Mouse (Mus musculus) limb, embryonic 12.5 days (tissue): Measurements from ENCODE around the gene Gna14. TPM values are rescaled to one million over a fixed set of nuclear protein-coding genes. Genes with fewer than 3 reads are reported as not detected.

Source experiments
- ATAC-seq: fragments of 200-750 bp; cut with Nextera tagmentation; 2 replicates; pipeline ENCODE4 v1.8.0; 2017; ENCODE audit warnings: low read depth, moderate TSS enrichment; ENCODE audit not compliant: insufficient number of reproducible peaks, insufficient read depth, low FRiP score, low TSS enrichment
- H3K27ac ChIP-seq: fragments of 300-500 bp; sonication (generic); 2 replicates; pipeline ENCODE4 v1.5.1; 2016; ENCODE audit warnings: mild to moderate bottlenecking, moderate library complexity
- H3K27me3 ChIP-seq: fragments of 300-500 bp; sonication (generic); 2 replicates; pipeline ENCODE4 v1.6.1; 2016; ENCODE audit warnings: mild to moderate bottlenecking, moderate library complexity
- H3K36me3 ChIP-seq: fragments of 300-500 bp; sonication (generic); 2 replicates; pipeline ENCODE4 v1.6.1; 2016; ENCODE audit warnings: mild to moderate bottlenecking, moderate library complexity
- H3K4me1 ChIP-seq: fragments of 300-500 bp; sonication (generic); replicated peaks from 2 replicates; pipeline ENCODE4 v1.6.1; 2016
- H3K4me2 ChIP-seq: fragments of 300-500 bp; sonication (generic); 2 replicates; pipeline ENCODE4 v1.6.1; 2016; ENCODE audit warnings: mild to moderate bottlenecking, moderate library complexity
- H3K4me3 ChIP-seq: fragments of 300-500 bp; sonication (generic); replicated peaks from 2 replicates; pipeline ENCODE4 v1.5.1; 2016; ENCODE audit warnings: mild to moderate bottlenecking
- H3K9ac ChIP-seq: fragments of 300-500 bp; sonication (generic); replicated peaks from 2 replicates; pipeline ENCODE4 v1.6.1; 2016; ENCODE audit warnings: mild to moderate bottlenecking, moderate library complexity
- H3K9me3 ChIP-seq: fragments of 300-500 bp; sonication (generic); 2 replicates; pipeline ENCODE4 v1.6.1; 2016; ENCODE audit warnings: mild to moderate bottlenecking, moderate library complexity
- WGBS: fragments of 180-500 bp; shearing (Covaris S2); methylation state at CpG from one replicate; pipeline ENCODE4 v1.1.7; 2016; 5-methylcytosine and 5-hydroxymethylcytosine counted together
- polyA plus RNA-seq: library from polyadenylated mRNA; unstranded; fragments of >200 nt; fragmentation: Nextera tagmentation; extraction: Ambion mirVana; gene quantifications from 2 replicates; pipeline ENCODE4 v1.2.1, GENCODE M21; 2016

Gene Gna14
- polyA plus RNA-seq, 1 experiment from 2014 or later = 0.30 TPM

DNA sequence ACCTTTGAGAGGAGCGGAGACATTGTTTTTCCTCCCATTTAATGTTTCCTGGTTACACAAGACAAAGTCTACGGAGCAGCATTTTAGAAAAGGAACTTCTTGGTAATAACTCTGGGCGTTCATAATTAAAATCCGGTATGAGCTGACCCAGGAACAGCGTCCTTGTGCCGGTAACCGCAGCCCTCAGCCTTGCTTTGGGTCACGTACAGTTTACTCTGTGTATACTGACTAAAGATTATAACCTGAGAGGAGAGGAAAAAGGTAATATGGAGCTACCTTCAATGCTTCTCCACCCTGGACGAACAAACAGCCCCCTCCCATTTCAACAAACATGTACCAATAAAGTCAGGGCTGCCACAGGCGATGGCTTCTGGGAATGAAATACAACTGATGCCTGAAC, 48.7 kb downstream of the Gna14 start:
- no peak for ATAC-seq
- no peak overlapping the region for H3K4me3 ChIP-seq
- no peak overlapping the region for H3K4me2 ChIP-seq
- no peaks in the 10 kb centered on the region for H3K9me3 ChIP-seq
- H3K9ac ChIP-seq = 0 out of 2 replicates have a peak overlapping the region, but pooled peaks have one; percentile 8
- peaks cover 7% of the 10 kb centered on the region; the same call in 1 of the 2 replicates for H3K4me1 ChIP-seq
- no peak overlapping the region for H3K27ac ChIP-seq
- H3K27me3 ChIP-seq = no peaks in the 10 kb centered on the region
- no peaks in the 10 kb centered on the region for H3K36me3 ChIP-seq
- WGBS = 87% methylated on average over 10 of the region's 10 CpGs

DNA sequence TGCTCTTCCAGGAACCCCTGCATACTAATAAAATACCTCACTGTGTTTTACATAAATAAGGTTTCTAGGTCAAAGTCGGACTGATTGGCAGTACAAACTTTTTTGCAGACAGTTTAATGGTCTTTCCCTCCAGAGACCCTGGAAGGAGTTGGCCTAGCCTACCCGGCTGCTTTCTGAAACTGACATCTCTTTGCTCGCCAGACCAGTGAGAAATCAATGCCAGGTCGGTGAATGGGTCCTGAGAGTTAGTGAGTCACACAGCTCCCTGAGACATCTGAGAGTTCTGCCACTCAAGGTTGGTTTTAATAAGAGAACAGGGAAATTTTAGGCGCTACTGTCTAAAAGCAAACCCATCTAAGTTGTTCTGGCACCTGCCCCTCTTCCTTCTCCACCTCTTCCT, 49.1 kb downstream of the Gna14 start:
- no peaks in the 10 kb centered on the region for H3K27me3 ChIP-seq
- H3K4me3 ChIP-seq = no peak overlapping the region
- H3K36me3 ChIP-seq = no peaks in the 10 kb centered on the region
- WGBS = 70% methylated on average over 5 of the region's 5 CpGs
- H3K9ac ChIP-seq = no peak overlapping the region
- ATAC-seq = no peak
- no peak overlapping the region for H3K27ac ChIP-seq
- peaks cover 7% of the 10 kb centered on the region; the same call in 1 of the 2 replicates for H3K4me1 ChIP-seq
- no peak overlapping the region for H3K4me2 ChIP-seq
- no peaks in the 10 kb centered on the region for H3K9me3 ChIP-seq

DNA sequence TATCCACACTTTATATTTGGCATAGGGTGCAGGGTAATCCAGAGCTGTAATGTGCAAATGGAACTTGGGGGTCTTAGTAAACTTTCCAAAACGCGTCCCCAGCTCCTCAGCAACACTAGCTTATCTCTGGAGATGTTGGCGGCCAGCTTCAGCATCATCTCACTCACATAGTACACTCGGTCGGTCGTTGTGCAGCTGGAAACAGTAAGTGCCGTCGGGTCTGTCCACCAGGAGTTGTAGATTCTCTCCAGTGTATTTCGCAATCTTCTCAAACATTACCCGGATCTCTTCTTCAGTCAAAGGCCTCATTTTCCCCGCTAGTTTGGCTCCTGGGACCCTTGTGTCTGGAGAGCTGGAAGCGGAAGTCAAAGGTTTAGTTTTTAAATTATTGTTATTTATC, 55.2 kb downstream of the Gna14 start:
- no peak overlapping the region for H3K4me3 ChIP-seq
- peaks cover 20% of the 10 kb centered on the region for H3K4me1 ChIP-seq
- 59% methylated on average over 12 of the region's 12 CpGs for WGBS
- H3K4me2 ChIP-seq = no peak overlapping the region
- no peak for ATAC-seq
- H3K27me3 ChIP-seq = no peaks in the 10 kb centered on the region
- no peak overlapping the region for H3K9ac ChIP-seq
- peak overlapping the region; percentile 67 for H3K27ac ChIP-seq
- H3K9me3 ChIP-seq = no peaks in the 10 kb centered on the region
- no peaks in the 10 kb centered on the region for H3K36me3 ChIP-seq

DNA sequence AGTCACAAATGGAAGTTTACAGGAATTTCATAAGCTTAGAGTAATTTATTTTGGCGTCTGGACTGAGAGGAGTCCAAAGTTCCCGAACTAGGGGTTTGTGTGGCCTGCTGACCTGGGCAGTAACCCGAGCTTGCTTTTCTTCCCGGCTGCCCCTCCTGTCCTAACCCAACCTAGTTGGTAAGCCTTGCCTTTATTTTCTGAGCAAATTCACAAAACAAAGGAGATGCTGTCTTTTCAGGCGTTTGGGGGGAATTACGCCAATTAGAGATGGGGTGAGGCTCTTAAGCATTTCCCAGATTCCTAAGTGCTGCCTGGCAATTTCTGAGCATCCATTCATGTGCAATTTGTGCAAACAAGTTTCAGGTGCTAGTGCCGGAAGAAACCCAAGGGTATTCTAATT, 55.9 kb downstream of the Gna14 start:
- Histone ChIP-seq H3K9me3 (no peaks in the 10 kb centered on the region), H3K36me3 (no peaks in the 10 kb centered on the region), H3K9ac (no peak overlapping the region), H3K27me3 (no peaks in the 10 kb centered on the region), H3K4me2 (no peak overlapping the region), H3K4me1 (peaks cover 20% of the 10 kb centered on the region), H3K27ac (peak overlapping the region; percentile 66), H3K4me3 (no peak overlapping the region)
- WGBS = 19% methylated on average over 7 of the region's 7 CpGs
- no peak for ATAC-seq

DNA sequence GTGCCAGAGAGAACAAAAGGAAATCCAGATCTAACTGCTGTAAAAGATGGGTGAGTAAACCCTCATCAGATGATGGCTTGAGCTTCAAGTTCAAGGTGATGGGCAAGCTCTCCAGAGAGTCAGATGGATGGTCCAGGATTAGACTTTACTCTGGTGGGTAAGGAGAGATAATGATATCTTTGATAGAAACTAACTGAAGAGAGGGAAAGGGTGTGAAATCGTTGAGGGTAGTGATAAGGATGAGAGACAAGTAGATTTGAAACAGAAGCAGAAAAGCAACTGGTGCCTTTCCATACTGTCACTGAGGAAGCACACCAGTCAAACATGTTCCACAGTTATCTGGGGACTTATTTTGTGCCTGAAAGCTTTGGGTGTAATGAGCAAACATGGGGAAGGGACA, 56.9 kb downstream of the Gna14 start:
- no peak overlapping the region for H3K4me2 ChIP-seq
- 85% methylated on average over 1 of the region's 1 CpGs for WGBS
- peaks cover 20% of the 10 kb centered on the region for H3K4me1 ChIP-seq
- H3K27me3 ChIP-seq = no peaks in the 10 kb centered on the region
- H3K4me3 ChIP-seq = no peak overlapping the region
- no peaks in the 10 kb centered on the region for H3K36me3 ChIP-seq
- no peak for ATAC-seq
- H3K27ac ChIP-seq = no peak overlapping the region; the same call in 1 of the 2 replicates
- no peak overlapping the region for H3K9ac ChIP-seq
- no peaks in the 10 kb centered on the region for H3K9me3 ChIP-seq

DNA sequence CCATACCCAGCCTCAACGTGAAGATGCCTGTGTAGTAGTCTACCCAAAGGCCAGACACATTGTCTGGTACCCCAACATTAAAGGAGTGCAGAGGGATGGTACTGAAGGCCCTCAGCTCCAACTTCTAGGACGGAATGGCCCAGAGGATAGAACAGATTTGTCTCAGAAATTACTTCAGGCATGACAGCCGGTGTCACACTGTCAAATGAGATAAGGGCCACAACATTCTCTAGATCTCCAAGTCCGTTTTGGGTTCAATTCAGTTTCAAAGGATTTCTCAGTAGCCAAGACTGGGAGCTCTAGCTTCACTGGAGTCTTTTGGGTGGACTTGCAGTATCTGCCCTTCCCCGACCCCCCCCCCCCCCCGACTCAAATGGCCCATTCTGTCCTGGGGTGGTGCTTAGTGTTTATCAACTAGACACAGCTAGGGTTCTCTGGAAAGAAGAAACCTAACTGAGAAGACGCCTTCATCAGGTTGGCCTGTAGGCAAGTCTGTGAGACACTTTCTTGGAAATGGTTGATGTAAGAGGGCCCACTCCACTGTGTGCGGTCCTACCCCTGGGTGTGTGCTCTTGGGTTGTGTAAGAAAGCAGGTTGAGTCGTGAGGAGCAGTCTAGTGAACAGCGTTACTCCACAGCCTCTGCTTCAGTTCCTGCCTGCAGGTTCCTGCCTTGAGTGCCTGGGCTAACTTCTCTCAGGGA, 59.4 kb downstream of the Gna14 start:
- no peak for ATAC-seq
- no peaks in the 10 kb centered on the region for H3K9me3 ChIP-seq
- H3K36me3 ChIP-seq = no peaks in the 10 kb centered on the region
- no peak overlapping the region for H3K9ac ChIP-seq
- WGBS = 83% methylated on average over 10 of the region's 10 CpGs
- peaks cover 20% of the 10 kb centered on the region for H3K4me1 ChIP-seq
- no peak overlapping the region for H3K4me3 ChIP-seq
- H3K27me3 ChIP-seq = no peaks in the 10 kb centered on the region
- H3K4me2 ChIP-seq = no peak overlapping the region
- no peak overlapping the region for H3K27ac ChIP-seq

DNA sequence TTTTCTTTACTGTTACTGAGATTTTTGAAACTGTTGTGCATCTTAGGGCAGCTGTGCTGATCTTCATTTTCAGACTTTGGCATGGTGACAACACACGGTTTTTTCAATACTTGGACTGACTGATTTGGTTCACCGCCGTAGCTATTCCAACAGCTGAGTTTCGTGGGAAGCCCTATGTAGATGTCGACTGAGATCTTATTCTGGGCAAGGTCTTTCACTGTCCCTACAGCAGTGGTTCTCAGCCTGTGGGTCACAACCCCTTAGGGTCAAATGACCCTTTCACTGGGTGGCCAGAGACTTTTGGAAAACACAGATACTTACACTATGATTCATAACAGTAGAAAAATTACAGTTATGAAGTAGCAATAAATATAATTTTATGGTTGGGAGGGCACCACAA, 60.5 kb downstream of the Gna14 start:
- Histone ChIP-seq H3K4me1 (peaks cover 11% of the 10 kb centered on the region), H3K4me3 (no peak overlapping the region), H3K4me2 (no peak overlapping the region), H3K9me3 (no peaks in the 10 kb centered on the region), H3K27ac (no peak overlapping the region), H3K27me3 (no peaks in the 10 kb centered on the region), H3K9ac (no peak overlapping the region), H3K36me3 (no peaks in the 10 kb centered on the region)
- WGBS = 92% methylated on average over 5 of the region's 5 CpGs
- no peak for ATAC-seq

DNA sequence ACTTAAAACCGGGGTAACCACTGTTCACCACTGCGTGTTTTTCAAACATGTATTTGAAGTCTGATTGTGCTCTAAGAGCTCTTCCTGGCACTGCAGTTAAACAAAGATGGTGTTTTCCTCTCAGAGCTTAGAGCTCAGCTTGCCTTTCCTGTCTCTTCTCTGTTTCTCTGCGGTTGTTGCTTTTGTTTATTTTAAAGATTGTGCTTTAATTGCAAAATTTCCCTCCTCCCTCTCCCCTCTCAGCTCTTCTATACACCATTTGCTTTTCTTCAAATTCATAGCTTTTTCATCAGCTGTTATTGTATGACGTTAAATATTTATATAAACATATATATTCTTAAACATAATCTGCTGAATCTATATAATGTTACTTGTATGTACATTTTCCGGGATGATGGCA, 66.5 kb downstream of the Gna14 start:
- Histone ChIP-seq H3K36me3 (no peaks in the 10 kb centered on the region), H3K27me3 (no peaks in the 10 kb centered on the region), H3K4me1 (no peaks in the 10 kb centered on the region), H3K4me2 (no peak overlapping the region), H3K9ac (no peak overlapping the region), H3K9me3 (no peaks in the 10 kb centered on the region), H3K27ac (no peak overlapping the region), H3K4me3 (no peak overlapping the region)
- no peak for ATAC-seq
- WGBS = 74% methylated on average over 5 of the region's 5 CpGs

DNA sequence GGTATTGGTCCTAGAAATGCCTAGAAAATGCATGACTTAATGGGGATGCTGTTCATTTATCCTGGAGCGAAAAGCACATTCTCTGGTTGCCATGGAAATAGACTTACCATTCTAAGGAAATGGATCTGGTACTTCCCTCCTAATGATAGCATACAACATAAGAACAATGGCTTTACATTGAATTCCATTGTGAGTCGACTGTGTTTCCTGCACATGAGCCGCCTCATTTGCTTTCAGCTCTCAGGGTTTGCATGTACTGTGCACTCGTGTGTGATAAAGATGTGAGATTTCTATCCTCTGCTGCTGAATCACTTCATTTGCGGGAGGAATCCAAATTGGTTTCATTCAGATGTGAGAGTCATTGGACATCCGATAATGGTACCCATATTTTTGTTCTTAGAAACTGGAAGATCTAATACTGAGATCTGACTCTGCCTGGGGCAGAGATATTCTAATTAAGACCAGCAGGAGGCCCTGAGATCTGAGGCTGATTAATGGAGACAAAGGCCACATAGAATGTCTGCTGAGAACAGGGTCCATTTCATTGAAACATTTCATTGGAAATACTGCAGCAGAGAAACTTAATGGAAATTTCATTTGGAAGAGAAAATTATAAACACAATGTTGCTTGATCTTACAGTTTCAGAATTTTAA, 71.3 kb downstream of the Gna14 start:
- H3K4me2 ChIP-seq = no peak overlapping the region
- 78% methylated on average over 6 of the region's 6 CpGs for WGBS
- H3K27ac ChIP-seq = no peak overlapping the region
- H3K4me1 ChIP-seq = no peaks in the 10 kb centered on the region
- H3K36me3 ChIP-seq = no peaks in the 10 kb centered on the region
- no peaks in the 10 kb centered on the region for H3K9me3 ChIP-seq
- H3K4me3 ChIP-seq = no peak overlapping the region
- H3K27me3 ChIP-seq = no peaks in the 10 kb centered on the region
- ATAC-seq = no peak
- H3K9ac ChIP-seq = no peak overlapping the region

DNA sequence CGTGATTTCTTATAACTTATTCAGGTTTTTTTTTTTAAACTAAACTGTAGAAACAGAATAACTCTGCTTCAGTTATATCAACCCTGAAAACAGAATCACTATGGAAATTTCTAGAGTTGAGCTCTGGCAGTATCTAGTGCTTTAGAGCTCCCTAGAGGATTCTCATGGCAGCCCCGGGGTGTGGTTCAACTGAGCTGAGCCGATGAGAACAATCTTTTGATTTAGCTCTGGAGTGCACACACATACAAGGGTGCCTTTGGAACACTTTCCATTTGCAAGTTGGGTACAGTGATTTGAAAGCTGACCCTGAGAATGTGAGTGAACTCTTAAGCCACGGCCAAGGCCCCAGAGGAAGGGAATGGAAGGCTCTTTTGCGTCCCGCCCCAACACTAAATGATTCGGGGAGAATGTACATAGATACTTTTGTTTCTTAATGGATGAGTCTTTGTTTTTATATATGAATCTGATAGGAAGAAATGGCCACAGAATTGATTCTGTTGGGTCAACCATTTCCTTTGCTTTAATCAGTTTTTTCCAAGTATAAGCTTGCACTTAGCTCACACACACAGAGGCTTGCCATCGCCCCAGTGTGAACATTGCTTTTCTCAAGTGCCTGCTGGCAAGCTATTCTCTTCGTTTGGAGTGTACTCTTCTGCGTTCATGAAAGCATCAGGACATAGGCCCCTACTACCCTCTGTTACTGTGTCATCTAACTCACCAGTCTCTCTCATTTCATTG, 75.0 kb downstream of the Gna14 start:
- ATAC-seq = no peak
- 91% methylated on average over 10 of the region's 10 CpGs for WGBS

DNA sequence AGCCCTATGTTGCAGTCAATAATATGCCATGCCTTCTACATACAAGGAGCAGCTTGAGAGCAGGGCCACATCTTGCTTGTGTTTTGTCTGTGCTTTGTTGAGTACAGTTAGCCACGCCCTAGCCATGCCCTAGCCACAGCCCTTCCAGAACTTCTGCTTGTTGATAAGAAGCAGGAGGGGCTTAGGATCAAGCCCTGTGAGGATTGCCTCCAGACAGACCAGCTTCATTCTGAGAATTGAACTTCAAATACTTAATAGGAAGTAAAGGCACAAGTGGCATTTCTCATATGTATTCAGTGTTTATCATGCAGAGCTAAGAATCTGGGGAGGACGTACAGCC, 75.5 kb downstream of the Gna14 start:
- Histone ChIP-seq H3K9me3 (no peaks in the 10 kb centered on the region), H3K4me3 (no peak overlapping the region), H3K4me2 (no peak overlapping the region), H3K27ac (no peak overlapping the region), H3K9ac (no peak overlapping the region), H3K36me3 (no peaks in the 10 kb centered on the region), H3K27me3 (no peaks in the 10 kb centered on the region), H3K4me1 (no peaks in the 10 kb centered on the region)
- ATAC-seq = no peak
- WGBS = 82% methylated on average over 2 of the region's 2 CpGs

More for the DNA sequence above, 75.0 kb downstream of the Gna14 start:
- H3K4me2 ChIP-seq = no peak overlapping the region
- H3K4me1 ChIP-seq = no peaks in the 10 kb centered on the region
- no peaks in the 10 kb centered on the region for H3K36me3 ChIP-seq
- no peaks in the 10 kb centered on the region for H3K9me3 ChIP-seq
- H3K27me3 ChIP-seq = no peaks in the 10 kb centered on the region
- no peak overlapping the region for H3K4me3 ChIP-seq
- no peak overlapping the region for H3K27ac ChIP-seq
- H3K9ac ChIP-seq = no peak overlapping the region
